Mouse (Mus musculus) left cerebral cortex, adult 11 months (tissue): ENCODE data around the gene Zdhhc13.
A peak's percentile ranks its signal among the peaks of the same experiment; 100 is the strongest.

Experiments
- DNase-seq: peaks from one replicate; pipeline ENCODE4 v3.0.0; 2022; ENCODE audit warnings: low spot score

Gene Zdhhc13

DNA sequence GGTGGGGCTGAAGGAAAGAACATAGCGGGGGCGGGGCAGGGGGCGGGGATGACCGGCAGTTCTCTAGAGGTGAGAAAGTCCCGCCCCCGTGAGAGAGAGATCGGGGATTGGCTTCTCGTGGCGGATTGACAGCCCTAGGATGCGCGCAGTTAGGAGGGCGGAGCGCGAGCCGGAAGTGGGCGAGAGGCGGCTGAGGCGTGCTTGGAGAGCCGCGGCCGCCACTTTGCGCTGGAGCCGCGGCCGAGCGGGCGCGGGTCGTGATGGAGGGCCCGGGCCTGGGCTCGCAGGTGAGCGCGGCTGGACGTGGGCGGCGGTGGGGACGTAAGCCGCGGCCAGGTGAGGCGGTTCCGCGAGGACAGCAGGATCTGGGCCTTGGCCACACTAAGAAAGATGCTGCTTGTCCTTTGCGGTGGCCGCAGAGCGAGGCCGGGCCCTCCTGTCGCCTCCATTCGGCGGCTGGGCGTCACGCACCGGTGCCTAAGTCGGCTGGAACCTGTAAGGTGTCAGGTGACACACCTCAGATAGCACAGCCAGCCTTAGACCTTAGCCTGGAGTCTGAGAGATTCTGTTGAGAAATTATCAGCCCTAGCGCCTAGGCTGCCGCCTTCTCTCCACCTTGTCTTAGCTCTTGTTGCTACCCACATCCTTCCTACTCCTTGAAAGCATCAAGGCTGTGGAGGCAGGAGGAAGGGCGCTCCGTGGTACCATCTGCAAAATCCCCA lies at the start of gene Zdhhc13:
Gene Zdhhc13 (plus strand): TSS at position 153 of the 722 bp plus-strand sequence.
- peak; percentile 90 for DNase-seq

GRCm38 (mm10) chr7:48749298-48750163 lies 39.3 kb upstream of the Zdhhc13 start:
- DNase-seq, result peak; percentile 75

DNA sequence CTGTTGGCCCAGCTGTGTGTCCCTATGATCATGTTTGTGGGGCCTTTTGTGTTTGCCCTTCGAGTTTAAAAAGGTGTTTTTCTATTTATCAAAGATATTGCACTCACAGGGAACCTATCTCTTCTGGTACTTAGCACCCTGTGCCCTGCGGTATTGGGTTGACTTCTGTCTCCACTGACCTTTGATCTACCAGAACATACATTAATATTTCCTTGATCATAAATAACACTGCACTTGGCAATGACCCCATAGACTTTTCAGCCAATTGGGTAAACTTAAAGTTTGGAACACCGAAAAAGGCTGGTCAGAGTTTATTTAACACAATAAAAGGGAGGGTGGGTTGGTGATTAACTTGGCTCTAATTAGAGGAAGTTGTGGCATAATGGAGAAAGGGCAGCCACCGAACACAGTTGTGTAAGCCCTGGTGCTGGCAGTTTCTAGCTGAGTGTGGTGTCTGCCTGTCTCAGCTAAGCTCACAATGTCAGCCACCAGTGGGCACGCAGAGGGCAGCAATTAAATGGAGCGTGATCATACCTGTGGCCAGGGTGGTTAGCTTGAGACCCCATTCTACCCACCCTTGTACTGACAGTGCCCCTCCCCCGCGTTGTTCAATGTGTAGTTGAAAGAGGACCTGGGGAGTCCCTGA lies 38.5 kb upstream of the Zdhhc13 start:
- DNase-seq, result peak; percentile 12

DNA sequence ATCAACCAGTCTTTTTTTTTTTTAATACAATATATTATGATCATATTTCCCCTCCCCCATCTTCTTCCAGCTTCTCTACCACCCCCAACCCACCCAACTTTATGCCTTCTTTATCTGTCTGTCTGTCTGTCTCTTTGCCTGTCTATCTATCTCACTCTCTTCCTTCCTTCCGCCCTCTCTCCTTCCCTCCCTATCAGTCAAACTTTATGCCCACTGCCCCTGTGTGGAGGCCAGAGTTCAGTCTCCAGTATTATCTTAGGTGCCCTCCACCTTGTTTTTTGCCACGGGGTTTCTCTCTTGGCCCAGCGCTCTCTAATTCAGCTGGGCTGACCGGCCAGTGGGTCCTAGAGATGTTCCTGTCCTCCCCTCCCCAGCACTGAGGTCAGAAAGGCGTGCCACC lies 37.6 kb upstream of the Zdhhc13 start:
- no peak for DNase-seq

GRCm38 (mm10) chr7:48754415-48754974 lies 34.3 kb upstream of the Zdhhc13 start:
- DNase-seq, result no peak

DNA sequence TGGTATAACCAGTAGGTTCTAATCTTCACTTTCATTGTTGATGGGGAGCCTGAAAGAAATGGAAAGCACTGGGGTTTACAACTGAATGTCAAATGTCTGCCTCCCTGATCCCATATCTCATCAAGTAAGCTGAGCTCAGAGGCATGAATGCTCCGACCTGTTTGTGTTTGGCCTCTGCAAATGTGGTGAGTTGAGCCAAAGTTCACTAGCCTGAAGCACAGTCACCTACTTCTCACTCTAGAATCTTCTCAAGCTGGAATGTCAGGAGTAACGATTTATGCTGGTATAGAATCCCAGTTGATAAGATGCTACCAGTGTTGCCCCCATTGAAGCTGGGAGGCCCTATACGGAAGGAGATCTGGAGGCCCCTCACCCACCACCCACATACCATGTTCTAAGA lies 33.0 kb upstream of the Zdhhc13 start:
- DNase-seq, result no peak

- no peak for DNase-seq
Observed at GRCm38 (mm10) chr7:48756306-48756931, 32.4 kb upstream of the Zdhhc13 start.

- DNase-seq, result no peak
Observed at GRCm38 (mm10) chr7:48758083-48758482, 30.7 kb upstream of the Zdhhc13 start.

- no peak for DNase-seq
Observed at GRCm38 (mm10) chr7:48760789-48761188, 28.0 kb upstream of the Zdhhc13 start.

GRCm38 (mm10) chr7:48762289-48762688 lies 26.5 kb upstream of the Zdhhc13 start:
- DNase-seq, result no peak

GRCm38 (mm10) chr7:48762721-48763120 lies 26.1 kb upstream of the Zdhhc13 start:
- DNase-seq, result no peak

- DNase-seq, result no peak
Observed at GRCm38 (mm10) chr7:48765959-48766358, 22.8 kb upstream of the Zdhhc13 start.

DNA sequence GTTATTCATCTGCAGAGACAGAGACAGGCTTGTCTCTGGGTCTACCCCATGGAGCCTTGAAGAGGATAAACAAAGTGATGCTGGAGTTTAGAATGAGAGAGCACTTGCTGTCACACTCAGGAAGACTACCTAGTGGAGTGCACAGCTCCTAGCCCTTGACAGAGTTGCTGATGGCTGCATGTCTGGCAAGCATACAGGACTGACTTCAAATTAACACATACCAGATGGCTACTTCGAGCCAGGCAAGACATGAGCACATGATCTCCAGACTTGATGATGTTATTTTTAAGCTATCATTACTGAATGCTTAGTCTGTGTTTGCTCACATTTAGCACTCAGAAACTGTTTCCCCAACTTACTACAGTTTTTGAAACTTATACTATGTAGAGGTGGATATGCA lies 19.1 kb upstream of the Zdhhc13 start:
- no peak for DNase-seq

DNA sequence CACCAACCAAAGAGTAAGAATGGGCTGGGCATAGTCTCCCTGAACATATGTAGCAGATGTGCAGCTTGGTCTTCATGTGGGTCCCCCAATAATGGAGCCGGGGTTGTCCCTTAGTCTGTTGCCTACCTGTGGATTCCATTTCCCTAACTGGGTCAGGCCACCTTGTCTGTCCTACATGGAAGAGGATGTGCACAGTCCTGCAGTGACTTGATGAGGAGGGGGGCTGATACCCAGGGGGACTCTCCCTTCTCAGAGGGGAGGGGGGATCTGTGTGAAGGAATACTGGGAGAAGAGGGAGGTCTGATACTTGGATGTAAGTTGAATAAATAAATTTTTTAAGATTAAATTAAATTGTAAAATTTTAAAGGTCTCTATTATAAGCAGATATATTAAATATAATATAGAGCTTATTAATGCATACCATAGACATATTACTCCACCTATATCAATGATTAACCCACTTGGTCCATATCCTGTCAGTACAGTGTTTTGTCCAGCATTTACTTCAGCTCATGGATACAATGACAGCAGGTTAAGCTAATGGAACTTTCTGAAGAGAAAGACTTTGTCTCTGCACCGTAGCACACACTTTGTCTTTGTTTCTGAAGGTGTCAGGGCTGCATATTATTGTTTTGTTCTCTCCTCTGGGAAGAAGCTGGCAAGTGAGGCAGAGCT lies 16.6 kb upstream of the Zdhhc13 start:
- no peak for DNase-seq

- DNase-seq, result no peak
Observed at GRCm38 (mm10) chr7:48773333-48773732, 15.5 kb upstream of the Zdhhc13 start.

DNA sequence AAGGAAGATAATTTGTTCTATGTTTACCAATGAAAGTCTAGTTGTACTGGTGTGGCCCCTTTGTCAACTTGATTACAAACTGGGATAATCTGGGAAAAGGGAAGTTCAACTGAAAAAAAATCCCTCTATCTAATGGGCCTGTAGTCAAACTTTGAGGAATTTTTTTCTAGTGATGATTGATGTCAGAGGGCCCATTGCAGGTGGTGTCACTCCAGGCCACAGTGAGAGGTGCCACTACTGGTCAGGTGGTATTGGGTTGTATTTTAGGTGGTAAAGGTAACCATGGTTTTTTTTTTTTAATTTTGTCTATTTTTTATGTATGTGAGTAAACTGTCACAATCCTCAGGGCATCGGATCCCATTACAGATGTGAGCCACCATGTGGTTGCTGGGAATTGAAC lies 14.2 kb upstream of the Zdhhc13 start:
- no peak for DNase-seq

- no peak for DNase-seq
Observed at GRCm38 (mm10) chr7:48775436-48775835, 13.4 kb upstream of the Zdhhc13 start.

DNA sequence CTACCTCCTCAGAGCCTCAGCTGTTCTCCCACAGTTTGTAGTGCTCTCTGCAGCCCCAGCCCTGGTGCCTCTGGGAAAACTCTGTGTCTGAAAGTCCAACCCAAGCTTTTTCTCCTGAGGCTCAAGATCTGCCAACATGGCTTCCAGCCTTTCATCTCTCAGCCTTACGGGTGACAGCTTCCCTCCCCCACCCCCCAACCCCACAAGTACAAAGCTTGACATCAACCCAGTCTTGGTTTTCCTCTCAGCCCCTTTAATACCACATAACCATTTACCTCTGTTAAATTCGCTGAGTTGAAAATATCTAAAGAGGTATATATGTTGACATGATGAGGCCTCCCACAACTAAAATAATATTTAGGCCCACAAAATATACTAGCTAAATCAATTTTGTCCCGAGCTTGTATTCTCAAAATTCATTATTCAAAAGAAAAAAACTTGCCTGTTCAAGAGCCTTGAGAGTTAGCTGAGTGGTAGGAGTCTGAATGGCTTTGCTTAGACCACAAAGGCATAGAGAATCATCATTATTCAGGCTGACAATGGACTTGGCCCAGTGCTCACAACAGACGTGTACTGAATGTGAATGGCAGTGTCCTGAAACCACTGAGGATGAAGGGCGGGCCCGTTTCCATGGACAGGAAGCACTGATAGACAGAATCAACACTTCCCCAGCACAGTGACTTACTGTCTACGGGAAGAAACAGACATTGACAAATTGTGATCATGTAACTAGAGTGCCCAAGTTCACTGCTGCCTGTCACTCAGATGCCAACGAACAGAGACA lies 10.9 kb upstream of the Zdhhc13 start:
- DNase-seq, result no peak

DNA sequence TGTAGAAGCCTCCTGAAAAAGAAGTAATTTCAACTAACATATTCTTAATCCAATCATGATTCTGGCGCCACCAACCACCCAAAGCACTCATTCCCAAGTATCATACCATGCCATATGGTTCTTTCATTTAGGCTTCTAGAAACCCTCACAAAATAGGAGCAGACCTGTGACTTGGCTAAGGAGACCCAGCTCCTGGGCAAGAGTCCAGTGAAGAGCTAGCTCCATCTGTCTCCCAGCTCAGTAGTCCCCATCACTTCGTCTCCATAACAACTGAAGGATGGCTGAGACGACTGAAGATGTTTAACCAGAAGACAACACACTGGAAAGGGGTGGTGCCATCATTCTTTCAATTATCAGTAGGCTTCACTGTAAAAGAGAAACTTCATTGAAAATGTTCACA lies 9.7 kb upstream of the Zdhhc13 start:
- DNase-seq, result peak; percentile 27

- DNase-seq, result no peak
Observed at GRCm38 (mm10) chr7:48782432-48782831, 6.4 kb upstream of the Zdhhc13 start.
